Mouse (Mus musculus): ENCODE measurements at regions not wholly inside any gene's neighbourhood (a gene's known extent, or its start where the extent isn't known, plus 50 kb on each side); places are given as distances from the start of the nearest gene placed in this dataset.

DNA sequence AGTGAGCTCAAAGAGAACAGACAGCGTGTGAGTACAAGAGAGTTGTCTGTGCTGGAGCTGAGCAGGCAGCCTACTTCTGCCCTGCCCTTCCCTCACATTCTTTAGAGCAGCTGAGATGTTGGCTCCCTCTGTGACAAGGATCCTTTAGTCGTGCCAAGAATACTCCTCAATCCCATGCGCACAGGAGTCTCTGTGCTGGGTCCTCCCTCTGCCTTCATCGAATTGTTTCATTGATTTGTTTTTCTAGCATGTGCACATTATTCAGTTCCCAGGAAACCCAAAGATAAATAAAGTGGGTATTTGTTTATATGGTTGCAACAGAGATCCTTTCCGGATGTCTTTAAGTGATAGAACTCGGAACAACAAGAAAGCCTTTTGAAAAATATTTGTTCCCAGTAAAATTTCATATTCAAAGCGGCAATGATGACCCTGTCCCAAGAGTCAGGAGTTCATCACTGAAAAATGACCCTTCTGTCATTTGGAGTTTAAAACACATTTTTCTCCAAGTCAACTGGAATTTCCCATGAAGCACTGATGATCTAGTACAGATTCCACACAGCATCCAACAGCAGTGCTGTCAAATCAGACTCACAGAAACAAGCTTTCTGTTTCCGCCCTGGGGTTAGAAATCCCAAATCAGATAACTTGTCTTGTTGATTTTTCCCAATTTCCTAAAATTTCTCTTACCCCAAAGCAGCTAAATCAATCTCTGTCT lies 136.7 kb downstream of the Dact1 start:
- WGBS (ENCODE audit: missing documents): 81% methylated on average over 8 of the region's 8 CpGs
- Histone ChIP-seq H3K79me2 (ENCODE audit: inconsistent target) (no peaks in the 10 kb centered on the region), H3K27ac (no peak overlapping the region), H3K4me3 (ENCODE audit: inconsistent target) (no peak overlapping the region), H3K36me3 (ENCODE audit: inconsistent target) (no peaks in the 10 kb centered on the region)

DNA sequence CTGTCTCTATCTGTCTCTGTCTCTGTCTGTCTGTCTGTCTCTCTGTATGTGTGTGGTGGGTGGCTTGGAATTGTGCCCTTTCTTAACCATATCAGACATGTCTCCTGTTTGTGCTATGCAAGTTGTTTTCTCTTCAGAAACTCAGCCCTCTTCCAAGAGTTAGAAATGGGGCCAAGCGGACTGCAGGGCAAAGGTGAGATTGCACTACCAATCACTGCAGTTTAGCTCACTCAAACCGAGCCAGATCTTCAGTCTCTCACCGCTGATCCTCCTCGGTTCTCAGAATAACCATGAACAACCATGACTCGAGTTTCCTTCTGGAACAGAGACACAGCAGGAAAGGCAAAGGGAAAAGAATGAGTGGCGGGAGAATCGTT lies 137.2 kb downstream of the Dact1 start:
- H3K36me3 ChIP-seq (ENCODE audit: inconsistent target): no peaks in the 10 kb centered on the region
- 57% methylated on average over 7 of the region's 7 CpGs for WGBS (ENCODE audit: missing documents)
- H3K4me3 ChIP-seq (ENCODE audit: inconsistent target): no peak overlapping the region
- no peak overlapping the region for H3K27ac ChIP-seq
- no peaks in the 10 kb centered on the region for H3K79me2 ChIP-seq (ENCODE audit: inconsistent target)

DNA sequence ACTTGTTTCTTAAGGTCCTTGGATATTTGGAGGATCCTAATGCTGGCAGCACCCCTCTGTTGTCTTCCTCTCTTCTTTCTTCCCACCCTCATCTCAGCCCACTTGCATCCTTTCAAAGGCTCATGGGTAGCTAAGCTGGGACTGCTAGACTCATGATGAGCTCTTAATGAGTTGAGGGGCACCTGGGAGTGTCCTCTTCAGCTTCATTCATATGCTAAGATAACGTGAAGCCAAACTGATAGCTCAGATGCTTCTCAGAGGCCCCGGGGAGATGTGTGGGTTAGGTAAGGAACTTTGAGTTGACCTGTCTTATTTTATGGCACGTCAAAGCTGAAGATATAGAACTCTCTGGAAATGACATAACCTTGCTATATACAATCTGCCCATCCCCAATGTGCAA lies 139.3 kb downstream of the Dact1 start:
- WGBS (ENCODE audit: missing documents): 89% methylated on average over 3 of the region's 3 CpGs
- Histone ChIP-seq H3K4me3 (ENCODE audit: inconsistent target) (no peak overlapping the region), H3K27ac (no peak overlapping the region), H3K36me3 (ENCODE audit: inconsistent target) (no peaks in the 10 kb centered on the region), H3K79me2 (ENCODE audit: inconsistent target) (no peaks in the 10 kb centered on the region)

DNA sequence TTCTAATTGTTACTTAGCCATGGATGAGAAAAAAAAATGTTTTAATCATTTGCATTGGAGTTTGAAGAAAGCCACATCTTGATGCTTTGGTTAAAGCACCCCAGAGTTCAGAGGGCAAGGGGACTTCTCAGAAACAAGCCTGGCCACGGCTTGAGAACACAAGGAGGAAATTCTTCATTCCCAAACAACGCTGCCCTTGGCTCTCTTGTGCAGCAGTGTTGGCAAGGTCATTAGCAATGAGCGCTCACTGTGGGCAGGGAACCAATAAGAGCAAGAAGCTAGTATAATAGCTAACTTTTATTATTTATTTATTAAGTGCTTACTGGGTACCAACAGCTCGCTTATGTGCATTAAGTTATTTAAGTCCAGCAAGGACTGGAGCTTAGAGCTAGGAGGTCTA lies 140.4 kb downstream of the Dact1 start:
- Histone ChIP-seq H3K79me2 (ENCODE audit: inconsistent target) (no peaks in the 10 kb centered on the region), H3K4me3 (ENCODE audit: inconsistent target) (no peak overlapping the region), H3K36me3 (ENCODE audit: inconsistent target) (no peaks in the 10 kb centered on the region), H3K27ac (no peak overlapping the region)
- WGBS (ENCODE audit: missing documents): 93% methylated on average over 4 of the region's 4 CpGs

DNA sequence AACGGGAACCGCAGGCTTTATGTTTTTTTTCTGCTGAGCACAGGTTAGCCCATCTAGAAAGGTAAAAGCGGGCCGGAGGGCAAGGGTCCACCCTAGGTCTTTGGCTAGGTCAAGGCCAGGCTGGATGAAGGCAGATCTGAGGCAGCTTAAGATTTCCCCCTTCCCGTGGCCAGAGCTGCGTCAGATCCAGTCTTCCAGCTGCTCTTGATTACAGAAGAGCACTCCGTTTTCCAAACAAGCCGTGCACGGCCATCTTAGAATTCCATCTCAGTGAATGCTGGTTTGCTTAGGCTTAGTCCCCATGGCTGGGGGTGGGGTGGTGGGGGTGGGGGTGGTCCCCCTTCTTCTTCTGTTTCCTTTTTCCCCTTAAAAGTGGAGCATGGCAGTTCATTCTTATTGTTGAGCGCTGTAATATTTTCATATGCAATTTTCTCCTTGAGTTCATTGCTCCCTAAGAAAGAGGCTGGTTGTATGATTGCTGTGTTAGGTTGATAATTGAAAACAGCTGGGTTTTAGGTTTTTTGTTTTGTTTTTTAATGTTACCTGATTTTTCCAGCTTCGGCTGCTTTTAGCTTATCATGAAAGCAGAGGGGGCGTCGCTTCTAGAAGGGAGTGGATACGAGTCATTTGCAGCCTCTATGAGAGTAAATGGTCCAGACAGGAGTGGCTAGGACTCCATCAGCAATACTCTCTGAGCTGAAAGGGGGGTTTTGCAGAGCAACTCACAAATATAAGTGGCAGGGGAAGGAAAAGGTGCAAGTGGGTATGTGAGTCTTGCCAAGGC lies 141.2 kb downstream of the Dact1 start:
- H3K27ac ChIP-seq: no peak overlapping the region
- H3K4me3 ChIP-seq (ENCODE audit: inconsistent target): no peak overlapping the region
- H3K79me2 ChIP-seq (ENCODE audit: inconsistent target): no peaks in the 10 kb centered on the region
- whole genome bisulfite sequencing (ENCODE audit: missing documents): 83% methylated on average over 12 of the region's 14 CpGs
- no peaks in the 10 kb centered on the region for H3K36me3 ChIP-seq (ENCODE audit: inconsistent target)

DNA sequence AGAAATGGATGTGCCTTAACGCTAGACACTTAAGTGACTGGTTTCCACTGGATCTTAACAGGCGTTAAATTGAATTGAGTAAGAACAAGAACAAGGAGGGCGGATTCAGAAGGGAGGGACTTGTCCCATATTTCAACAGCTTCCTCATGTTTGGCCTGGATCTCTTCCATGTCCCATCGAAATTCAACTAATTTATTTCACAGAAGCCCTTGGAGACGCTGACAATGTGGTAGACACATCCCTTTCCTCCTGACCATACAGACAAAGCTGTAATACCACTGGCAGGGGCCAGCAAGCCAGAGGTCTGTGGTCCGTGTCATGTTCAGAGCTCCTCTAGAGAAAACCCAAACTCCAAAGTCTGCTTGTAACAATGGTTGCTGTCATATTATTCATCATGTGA lies 147.2 kb downstream of the Dact1 start:
- no peaks in the 10 kb centered on the region for H3K36me3 ChIP-seq (ENCODE audit: inconsistent target)
- no peaks in the 10 kb centered on the region for H3K79me2 ChIP-seq (ENCODE audit: inconsistent target)
- H3K4me3 ChIP-seq (ENCODE audit: inconsistent target): no peak overlapping the region
- 89% methylated on average over 6 of the region's 6 CpGs for WGBS (ENCODE audit: missing documents)
- no peak overlapping the region for H3K27ac ChIP-seq

GRCm38 (mm10) chr12:71458559-71459176 lies 149.0 kb downstream of the Dact1 start:
- 83% methylated on average over 12 of the region's 12 CpGs for WGBS (ENCODE audit: missing documents)
- H3K79me2 ChIP-seq (ENCODE audit: inconsistent target): no peaks in the 10 kb centered on the region
- H3K4me3 ChIP-seq (ENCODE audit: inconsistent target): no peak overlapping the region

GRCm38 (mm10) chr12:71460643-71461042 lies 151.0 kb downstream of the Dact1 start:
- no peak overlapping the region for H3K27ac ChIP-seq

More at GRCm38 (mm10) chr12:71458559-71459176, 149.0 kb downstream of the Dact1 start:
- Histone ChIP-seq H3K36me3 (ENCODE audit: inconsistent target) (no peaks in the 10 kb centered on the region), H3K27ac (no peak overlapping the region)

GRCm38 (mm10) chr12:71467820-71468219 lies 158.1 kb downstream of the Dact1 start:
- H3K79me2 ChIP-seq (ENCODE audit: inconsistent target): no peaks in the 10 kb centered on the region
- 90% methylated on average over 7 of the region's 7 CpGs for WGBS (ENCODE audit: missing documents)
- no peak overlapping the region for H3K27ac ChIP-seq
- H3K36me3 ChIP-seq (ENCODE audit: inconsistent target): no peaks in the 10 kb centered on the region
- no peak overlapping the region for H3K4me3 ChIP-seq (ENCODE audit: inconsistent target)

More at GRCm38 (mm10) chr12:71460643-71461042, 151.0 kb downstream of the Dact1 start:
- Histone ChIP-seq H3K79me2 (ENCODE audit: inconsistent target) (no peaks in the 10 kb centered on the region), H3K36me3 (ENCODE audit: inconsistent target) (no peaks in the 10 kb centered on the region), H3K4me3 (ENCODE audit: inconsistent target) (no peak overlapping the region)
- 66% methylated on average over 6 of the region's 6 CpGs for WGBS (ENCODE audit: missing documents)

DNA sequence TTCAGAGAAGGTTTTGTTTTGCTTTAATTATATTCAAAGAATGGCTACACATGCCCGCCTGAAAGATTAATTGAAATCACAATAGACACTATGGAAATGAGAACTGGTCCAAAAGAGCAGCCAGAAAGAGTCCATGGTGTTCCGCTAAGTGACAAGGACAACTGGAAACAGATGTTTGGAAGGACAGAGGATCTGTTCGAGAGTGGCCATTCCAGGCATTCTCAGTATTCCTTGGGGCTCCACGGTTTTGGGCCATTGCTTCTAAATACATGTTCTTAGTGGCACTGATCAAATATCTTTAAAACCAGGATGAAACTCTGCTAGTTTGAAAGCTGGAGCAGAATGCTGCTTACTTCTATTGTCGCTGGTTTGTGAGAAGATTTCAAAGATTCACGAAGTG lies 158.6 kb downstream of the Dact1 start:
- Histone ChIP-seq H3K27ac (no peak overlapping the region), H3K36me3 (ENCODE audit: inconsistent target) (no peaks in the 10 kb centered on the region), H3K4me3 (ENCODE audit: inconsistent target) (no peak overlapping the region), H3K79me2 (ENCODE audit: inconsistent target) (no peaks in the 10 kb centered on the region)
- 83% methylated on average over 6 of the region's 6 CpGs for WGBS (ENCODE audit: missing documents)

DNA sequence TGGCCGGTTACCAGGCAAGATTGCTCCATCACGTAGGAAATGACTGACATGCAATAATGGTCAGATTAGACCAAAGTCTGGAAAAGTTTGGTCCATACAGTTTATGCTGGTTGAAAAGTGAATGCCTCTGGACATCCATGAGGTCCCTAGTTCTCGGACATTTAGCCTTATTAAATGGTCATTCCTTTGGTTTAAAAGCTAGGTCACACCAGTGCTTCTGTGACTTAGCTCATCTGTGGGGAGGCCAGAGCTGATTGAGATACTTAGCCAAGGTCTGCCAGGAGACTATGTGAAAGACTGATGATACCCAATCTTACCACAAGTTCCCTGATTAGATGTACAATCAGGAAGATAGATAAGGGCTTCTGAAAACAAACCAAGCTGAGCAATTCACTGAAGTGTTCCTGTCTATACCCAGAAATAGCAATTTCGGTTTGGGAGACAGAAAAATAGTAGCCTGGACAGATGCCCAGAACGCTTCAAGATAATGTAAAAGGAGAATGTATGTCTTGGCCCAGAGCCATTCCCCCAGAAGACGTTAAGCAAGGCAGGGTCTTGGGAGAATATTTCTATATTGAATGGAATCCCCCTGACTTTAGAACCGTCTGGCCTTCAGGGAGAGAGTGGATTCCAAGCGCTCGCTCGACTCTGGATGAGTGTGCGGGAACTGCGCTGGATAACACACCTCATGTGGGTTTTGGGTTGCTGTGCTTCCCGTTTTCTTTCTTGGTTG lies 161.5 kb downstream of the Dact1 start:
- whole genome bisulfite sequencing (ENCODE audit: missing documents): 76% methylated on average over 13 of the region's 13 CpGs
- Histone ChIP-seq H3K4me3 (ENCODE audit: inconsistent target) (no peak overlapping the region), H3K27ac (no peak overlapping the region)

GRCm38 (mm10) chr12:71471720-71472119 lies 162.0 kb downstream of the Dact1 start:
- 79% methylated on average over 4 of the region's 4 CpGs for WGBS (ENCODE audit: missing documents)
- H3K79me2 ChIP-seq (ENCODE audit: inconsistent target): no peaks in the 10 kb centered on the region
- H3K4me3 ChIP-seq (ENCODE audit: inconsistent target): no peak overlapping the region
- H3K36me3 ChIP-seq (ENCODE audit: inconsistent target): no peaks in the 10 kb centered on the region
- H3K27ac ChIP-seq: no peak overlapping the region

More for the DNA sequence above, 161.5 kb downstream of the Dact1 start:
- Histone ChIP-seq H3K79me2 (ENCODE audit: inconsistent target) (no peaks in the 10 kb centered on the region), H3K36me3 (ENCODE audit: inconsistent target) (no peaks in the 10 kb centered on the region)

GRCm38 (mm10) chr12:71476238-71476637 lies 166.6 kb downstream of the Dact1 start:
- WGBS (ENCODE audit: missing documents): 81% methylated on average over 4 of the region's 4 CpGs
- H3K4me3 ChIP-seq (ENCODE audit: inconsistent target): no peak overlapping the region
- no peaks in the 10 kb centered on the region for H3K79me2 ChIP-seq (ENCODE audit: inconsistent target)
- no peak overlapping the region for H3K27ac ChIP-seq
- H3K36me3 ChIP-seq (ENCODE audit: inconsistent target): no peaks in the 10 kb centered on the region

DNA sequence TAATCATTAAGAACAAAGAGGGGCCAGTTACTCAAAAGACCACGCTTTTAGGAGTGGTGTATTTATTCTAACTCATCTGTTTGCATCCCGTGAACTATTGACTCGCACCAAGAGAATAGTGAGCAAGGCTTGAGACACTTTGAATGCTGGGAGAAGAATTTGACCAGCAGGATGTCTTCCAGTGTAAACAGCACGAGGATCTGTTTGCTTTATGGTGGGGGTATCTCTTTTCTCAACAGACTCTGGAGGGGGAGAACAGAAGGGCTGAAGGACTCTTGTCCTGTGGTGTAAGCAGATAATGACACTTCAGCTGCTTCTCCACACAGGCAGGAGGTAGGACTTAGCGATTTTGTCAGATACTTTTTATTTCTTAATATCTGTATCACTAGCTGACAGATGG lies 168.0 kb downstream of the Dact1 start:
- 61% methylated on average over 5 of the region's 5 CpGs for WGBS (ENCODE audit: missing documents)
- H3K79me2 ChIP-seq (ENCODE audit: inconsistent target): no peaks in the 10 kb centered on the region
- H3K36me3 ChIP-seq (ENCODE audit: inconsistent target): no peaks in the 10 kb centered on the region
- H3K27ac ChIP-seq: no peak overlapping the region
- H3K4me3 ChIP-seq (ENCODE audit: inconsistent target): no peak overlapping the region

All from macrophage (primary cell).